Mouse (Mus musculus) MEL (cell line): ENCODE measurements around the gene Frmd5. TPM values are rescaled to one million over a fixed set of nuclear protein-coding genes. Genes with fewer than 3 reads are reported as not detected.

Source experiments
- DNase-seq: peaks from one replicate; pipeline ENCODE4 v3.0.0; 2011; ENCODE audit warnings: low read depth, low spot score
- H3K27ac ChIP-seq: 2 replicates; pipeline ENCODE4 v1.5.1; 2012; ENCODE audit warnings: low read depth, mild to moderate bottlenecking, control low read depth, low read length, moderate library complexity; ENCODE audit not compliant: control insufficient read depth
- H3K27me3 ChIP-seq, 2 experiments: fragments of 150-350 bp in 1 of 2; sonication (generic) in 1 of 2; 2 replicates each; pipeline ENCODE4 v1.6.1; 2012; ENCODE audit warnings: low read length in 2 of 2, mild to moderate bottlenecking in 2 of 2, improper control_type of control experiment in 1 of 2, moderate library complexity in 1 of 2; ENCODE audit not compliant: insufficient read depth in 2 of 2, control insufficient read depth in 1 of 2
- H3K36me3 ChIP-seq, 2 experiments: 2 replicates each; pipeline ENCODE4 v1.6.1; 2012 to 2014; ENCODE audit warnings: low read length in 2 of 2, improper control_type of control experiment in 1 of 2, inconsistent platforms in 1 of 2, mild to moderate bottlenecking in 1 of 2; ENCODE audit not compliant: insufficient read depth in 2 of 2, control insufficient read depth in 1 of 2
- H3K4me1 ChIP-seq, 2 experiments: fragments of 150-350 bp in 1 of 2; sonication (generic) in 1 of 2; 2 replicates each; pipeline ENCODE4 v1.6.1; 2012; ENCODE audit warnings: low read length in 2 of 2, improper control_type of control experiment in 1 of 2, mild to moderate bottlenecking in 1 of 2; ENCODE audit not compliant: insufficient read depth in 2 of 2, control insufficient read depth in 1 of 2
- H3K4me3 ChIP-seq, 2 experiments: fragments of 150-350 bp in 1 of 2; sonication (generic) in 1 of 2; 2 replicates each; pipeline ENCODE4 v1.5.1; 2012; ENCODE audit warnings: low read depth in 2 of 2, low read length in 2 of 2, mild to moderate bottlenecking in 2 of 2, moderate library complexity in 2 of 2, control low read depth in 1 of 2, improper control_type of control experiment in 1 of 2; ENCODE audit not compliant: control insufficient read depth in 1 of 2, insufficient read depth in 1 of 2
- H3K79me2 ChIP-seq: 2 replicates; pipeline ENCODE4 v1.6.1; 2012; ENCODE audit warnings: mild to moderate bottlenecking, low read length, moderate library complexity; ENCODE audit not compliant: control insufficient read depth, poor library complexity, insufficient read depth
- H3K9ac ChIP-seq: 2 replicates; pipeline ENCODE4 v1.6.1; 2012; ENCODE audit warnings: low read depth, mild to moderate bottlenecking, control low read depth, low read length, moderate library complexity; ENCODE audit not compliant: control insufficient read depth, poor library complexity, severe bottlenecking
- H3K9me3 ChIP-seq: fragments of 150-350 bp; sonication (generic); replicated peaks from 2 replicates; pipeline ENCODE4 v1.6.1; 2012; ENCODE audit warnings: mild to moderate bottlenecking, low read length, improper control_type of control experiment, moderate library complexity; ENCODE audit not compliant: insufficient read depth
- BHLHE40 ChIP-seq: IDR thresholded peaks from 2 replicates; pipeline ENCODE4 v1.6.1; 2012; ENCODE audit warnings: low read depth, mild to moderate bottlenecking, inconsistent platforms, low read length, improper control_type of control experiment, borderline replicate concordance
- CHD1 ChIP-seq: IDR thresholded peaks from 2 replicates; pipeline ENCODE4 v1.6.1; 2012; ENCODE audit warnings: low read depth, mild to moderate bottlenecking, inconsistent platforms, low read length, improper control_type of control experiment
- CTCF ChIP-seq, 3 experiments: IDR thresholded peaks in 2 of 3; conservative IDR thresholded peaks in 1 of 3; 2 replicates each; pipeline ENCODE4 v1.5.1; 2011 to 2012; ENCODE audit warnings: low read length in 3 of 3, low read depth in 2 of 3, mild to moderate bottlenecking in 2 of 3, improper control_type of control experiment in 1 of 3, inconsistent platforms in 1 of 3, mixed read lengths in 1 of 3, moderate library complexity in 1 of 3; ENCODE audit not compliant: control insufficient read depth in 1 of 3, insufficient read depth in 1 of 3, poor library complexity in 1 of 3, severe bottlenecking in 1 of 3
- ELF1 ChIP-seq: IDR thresholded peaks from 2 replicates; pipeline ENCODE4 v1.6.1; 2014; ENCODE audit warnings: low read depth, mild to moderate bottlenecking, inconsistent platforms, low read length, improper control_type of control experiment, moderate library complexity
- EP300 ChIP-seq, 2 experiments: IDR thresholded peaks; 2 replicates each; pipeline ENCODE4 v1.6.1; 2011; ENCODE audit warnings: improper control_type of control experiment in 2 of 2, low read length in 2 of 2, low read depth in 1 of 2, mild to moderate bottlenecking in 1 of 2
- ETS1 ChIP-seq: IDR thresholded peaks from 2 replicates; pipeline ENCODE4 v1.6.1; 2012; ENCODE audit warnings: low read depth, mild to moderate bottlenecking, inconsistent platforms, low read length, improper control_type of control experiment, moderate library complexity
- GABPA ChIP-seq: IDR thresholded peaks from 2 replicates; pipeline ENCODE4 v1.6.1; 2012; ENCODE audit warnings: low read depth, mild to moderate bottlenecking, inconsistent platforms, low read length, improper control_type of control experiment, moderate library complexity
- GATA1 ChIP-seq: IDR thresholded peaks from 2 replicates; pipeline ENCODE4 v1.6.1; 2011; ENCODE audit warnings: low read depth, low read length, improper control_type of control experiment
- HCFC1 ChIP-seq: IDR thresholded peaks from 2 replicates; pipeline ENCODE4 v1.6.1; 2012; ENCODE audit warnings: low read depth, mild to moderate bottlenecking, inconsistent platforms, low read length, improper control_type of control experiment, moderate library complexity
- JUND ChIP-seq: IDR thresholded peaks from 2 replicates; pipeline ENCODE4 v1.6.1; 2011; ENCODE audit warnings: low read depth, mild to moderate bottlenecking, improper control_type of control experiment, low read length
- KAT2A ChIP-seq: conservative IDR thresholded peaks from 2 replicates; pipeline ENCODE4 v1.6.1; 2012; ENCODE audit warnings: low read depth, low read length, improper control_type of control experiment, inconsistent platforms
- MAFK ChIP-seq: IDR thresholded peaks from 2 replicates; pipeline ENCODE4 v1.6.1; 2011; ENCODE audit warnings: low read depth, mild to moderate bottlenecking, low read length, improper control_type of control experiment, borderline replicate concordance
- MAX ChIP-seq: IDR thresholded peaks from 2 replicates; pipeline ENCODE4 v1.6.1; 2011; ENCODE audit warnings: low read length, improper control_type of control experiment
- MAZ ChIP-seq: IDR thresholded peaks from 2 replicates; pipeline ENCODE4 v1.6.1; 2012; ENCODE audit warnings: low read depth, mild to moderate bottlenecking, inconsistent platforms, low read length, improper control_type of control experiment
- MXI1 ChIP-seq: IDR thresholded peaks from 2 replicates; pipeline ENCODE4 v1.6.1; 2011; ENCODE audit warnings: mild to moderate bottlenecking, low read depth, low read length, improper control_type of control experiment
- MYB ChIP-seq: IDR thresholded peaks from 2 replicates; pipeline ENCODE4 v1.6.1; 2011; ENCODE audit warnings: mild to moderate bottlenecking, low read depth, low read length, improper control_type of control experiment
- NELFE ChIP-seq: IDR thresholded peaks from 2 replicates; pipeline ENCODE4 v1.6.1; 2011; ENCODE audit warnings: low read depth, low read length, improper control_type of control experiment
- NRF1 ChIP-seq: IDR thresholded peaks from 2 replicates; pipeline ENCODE4 v1.6.1; 2014; ENCODE audit warnings: low read depth, mild to moderate bottlenecking, inconsistent platforms, low read length, improper control_type of control experiment, moderate library complexity; ENCODE audit not compliant: poor library complexity, insufficient read depth, severe bottlenecking
- POLR2AphosphoS5 ChIP-seq: IDR thresholded peaks from 2 replicates; pipeline ENCODE4 v1.6.1; 2012; ENCODE audit warnings: low read depth, borderline replicate concordance, mild to moderate bottlenecking, inconsistent platforms, low read length, moderate library complexity, mixed read lengths
- RAD21 ChIP-seq: IDR thresholded peaks from 2 replicates; pipeline ENCODE4 v1.6.1; 2011; ENCODE audit warnings: mild to moderate bottlenecking, low read depth, low read length, improper control_type of control experiment
- RCOR1 ChIP-seq: IDR thresholded peaks from 2 replicates; pipeline ENCODE4 v1.6.1; 2012; ENCODE audit warnings: low read depth, mild to moderate bottlenecking, inconsistent platforms, low read length, improper control_type of control experiment
- SIN3A ChIP-seq: IDR thresholded peaks from 2 replicates; pipeline ENCODE4 v1.6.1; 2012; ENCODE audit warnings: low read length, improper control_type of control experiment, inconsistent platforms
- SMC3 ChIP-seq: IDR thresholded peaks from 2 replicates; pipeline ENCODE4 v1.6.1; 2011; ENCODE audit warnings: low read depth, low read length, improper control_type of control experiment
- TCF12 ChIP-seq: IDR thresholded peaks from 2 replicates; pipeline ENCODE4 v1.6.1; 2014; ENCODE audit warnings: low read depth, mild to moderate bottlenecking, inconsistent platforms, low read length, improper control_type of control experiment, moderate library complexity
- UBTF ChIP-seq: IDR thresholded peaks from 2 replicates; pipeline ENCODE4 v1.6.1; 2012; ENCODE audit warnings: low read depth, mild to moderate bottlenecking, inconsistent platforms, low read length, improper control_type of control experiment, moderate library complexity, borderline replicate concordance; ENCODE audit not compliant: insufficient read depth
- ZKSCAN1 ChIP-seq: IDR thresholded peaks from 2 replicates; pipeline ENCODE4 v1.6.1; 2012; ENCODE audit warnings: low read depth, mild to moderate bottlenecking, inconsistent platforms, low read length, improper control_type of control experiment, moderate library complexity
- ZMIZ1 ChIP-seq: IDR thresholded peaks from 2 replicates; pipeline ENCODE4 v1.6.1; 2012; ENCODE audit warnings: low read depth, mild to moderate bottlenecking, inconsistent platforms, low read length, improper control_type of control experiment, moderate library complexity
- ZNF384 ChIP-seq: IDR thresholded peaks from 2 replicates; pipeline ENCODE4 v1.6.1; 2012; ENCODE audit warnings: low read depth, mild to moderate bottlenecking, inconsistent platforms, low read length, improper control_type of control experiment
- polyA plus RNA-seq, 2 experiments: library from polyadenylated mRNA; stranded (reverse) in 1 of 2; unstranded in 1 of 2; fragments of >175 nt in 1 of 2; fragments of >200 nt in 1 of 2; gene quantifications; 2 replicates each; pipeline versions ENCODE4 v1.2.1 to v1.2.4; 2012; ENCODE audit warnings: low replicate concordance in 2 of 2, low read depth in 1 of 2; ENCODE audit not compliant: insufficient read length in 2 of 2, insufficient read depth in 1 of 2, missing spikeins in 1 of 2
- total RNA-seq: library from RNA; depleted of rRNA; stranded (reverse); fragments of 300-350 nt; gene quantifications from 2 replicates; pipeline ENCODE4 v1.2.3, GENCODE M21; 2012

Frmd5 gene
- total and polyA plus RNA-seq, 3 experiments = 0.04 to 0.15 TPM; not detected in 1

DNA sequence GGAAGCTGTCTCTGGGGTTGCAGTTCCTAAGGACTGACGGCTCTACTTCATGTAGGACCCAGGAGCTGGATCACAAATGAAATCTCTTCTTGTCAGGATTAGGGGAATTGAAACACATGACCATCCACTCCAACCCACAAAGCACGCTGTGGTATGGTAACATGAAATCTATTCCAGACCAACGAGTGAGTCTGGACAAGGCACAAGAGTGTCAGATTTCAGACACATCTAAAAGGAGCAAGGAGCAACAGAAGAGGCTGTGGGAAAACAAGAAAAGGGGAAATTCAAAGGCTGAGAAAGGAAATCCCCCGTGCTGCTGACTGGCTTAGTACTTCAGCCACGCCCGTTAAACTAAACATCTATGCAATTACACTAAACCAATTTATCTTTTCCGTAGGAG is 19.6 kb downstream of the Frmd5 start:
- Histone ChIP-seq H3K4me1 (peaks cover 0 to 3% of the 10 kb centered on the region in 2 experiments; a peak in 1 of 4 replicates), H3K36me3 (peaks cover 0 to 2% of the 10 kb centered on the region in 2 experiments; a peak in 2 of 4 replicates), H3K27ac (no peak overlapping the region), H3K4me3 (no peak overlapping the region), H3K27me3 (peaks cover 2 to 5% of the 10 kb centered on the region in 2 experiments; a peak in 3 of 4 replicates), H3K9me3 (no peaks in the 10 kb centered on the region), H3K79me2 (no peaks in the 10 kb centered on the region), H3K9ac (no peak overlapping the region)
- DNase-seq = no peak
- TF ChIP-seq RCOR1 (no peak), MXI1 (no peak), KAT2A (no peak), ELF1 (no peak), ZMIZ1 (no peak), ZNF384 (no peak), UBTF (no peak), TCF12 (no peak), EP300 (IDR thresholded peaks at IDR 0.05; ENCODE audit: low read depth in 1 of 2, low read length in 2 of 2) (no peak), NELFE (no peak), ZKSCAN1 (no peak), ETS1 (no peak), BHLHE40 (no peak), RAD21 (no peak), POLR2AphosphoS5 (no peak), CTCF (IDR thresholded peaks at IDR 0.05 in 2 of 3, conservative IDR thresholded peaks at IDR 0.05 in 1 of 3; ENCODE audit: control insufficient read depth in 1 of 3, insufficient read depth in 1 of 3, low read depth in 2 of 3, low read length in 3 of 3, poor library complexity in 1 of 3, severe bottlenecking in 1 of 3) (no peak)

DNA sequence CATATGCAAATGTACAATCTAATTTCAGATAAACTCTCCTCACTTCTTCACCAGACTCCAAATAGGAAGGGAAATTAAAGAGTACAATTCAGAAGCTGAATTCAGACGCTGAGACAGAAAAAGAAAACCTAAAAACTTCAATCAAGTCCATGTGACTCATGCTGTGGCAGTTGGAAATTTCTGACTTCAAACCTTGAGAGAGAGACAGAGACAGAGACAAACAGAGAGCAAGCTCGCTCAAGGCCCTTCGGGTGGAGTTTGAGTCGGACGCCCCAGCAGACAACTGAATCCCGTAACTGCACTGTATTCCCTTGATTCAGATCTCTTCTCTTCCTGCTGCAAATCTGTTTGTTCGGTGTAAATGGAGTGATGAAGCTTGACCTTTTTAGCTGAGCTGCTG is 30.7 kb downstream of the Frmd5 start:
- no peak overlapping the region for H3K9ac ChIP-seq
- no peaks in the 10 kb centered on the region for H3K36me3 ChIP-seq
- H3K79me2 ChIP-seq = no peaks in the 10 kb centered on the region
- TF ChIP-seq SMC3 (no peak), HCFC1 (no peak), MAZ (no peak), GABPA (no peak), NRF1 (no peak), EP300 (IDR thresholded peaks at IDR 0.05; ENCODE audit: low read depth in 1 of 2, low read length in 2 of 2) (no peak), NELFE (no peak), SIN3A (no peak), ZMIZ1 (no peak), MAFK (no peak), MAX (no peak), GATA1 (no peak), JUND (no peak), MYB (no peak), RCOR1 (no peak), ZKSCAN1 (no peak), CHD1 (no peak)
- no peaks in the 10 kb centered on the region for H3K9me3 ChIP-seq
- no peak for DNase-seq
- H3K4me3 ChIP-seq = no peak overlapping the region
- H3K4me1 ChIP-seq = no peaks in the 10 kb centered on the region
- H3K27me3 ChIP-seq = peaks cover 4 to 11% of the 10 kb centered on the region in 2 experiments
- no peak overlapping the region for H3K27ac ChIP-seq
